Mouse (Mus musculus) urinary bladder, postnatal 4 days (tissue): Measurements from ENCODE around the gene Mycbpap.

Experiments
- DNase-seq, 2 experiments: peaks; one replicate each; pipeline ENCODE4 v3.0.0; 2021 to 2022; ENCODE audit warnings: low spot score in 2 of 2

Mycbpap gene

GRCm38 (mm10) chr11:94533171-94533570 is 11.6 kb upstream of the Mycbpap start:
- no peak for DNase-seq

DNA sequence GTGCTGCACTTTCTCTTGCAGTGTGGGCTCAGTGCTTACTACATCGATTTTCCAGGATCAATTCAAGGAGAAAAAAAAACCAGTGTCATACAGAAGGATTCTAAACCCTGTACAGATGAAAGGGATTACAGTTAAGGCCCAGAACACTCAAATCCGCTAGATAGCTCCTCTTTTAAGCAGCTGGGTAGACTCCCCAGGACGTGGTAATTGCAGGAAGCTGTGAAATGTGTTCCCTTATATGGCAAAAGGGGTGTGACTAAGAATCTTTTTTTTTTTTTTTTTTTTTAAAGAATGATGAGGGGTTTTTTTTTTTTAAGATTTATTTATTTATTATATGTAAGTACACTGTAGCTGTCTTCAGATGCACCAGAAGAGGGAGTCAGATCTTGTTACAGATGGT is 7.3 kb upstream of the Mycbpap start:
- no peak for DNase-seq

GRCm38 (mm10) chr11:94526171-94526879 is 4.8 kb upstream of the Mycbpap start:
- DNase-seq = no peak

DNA sequence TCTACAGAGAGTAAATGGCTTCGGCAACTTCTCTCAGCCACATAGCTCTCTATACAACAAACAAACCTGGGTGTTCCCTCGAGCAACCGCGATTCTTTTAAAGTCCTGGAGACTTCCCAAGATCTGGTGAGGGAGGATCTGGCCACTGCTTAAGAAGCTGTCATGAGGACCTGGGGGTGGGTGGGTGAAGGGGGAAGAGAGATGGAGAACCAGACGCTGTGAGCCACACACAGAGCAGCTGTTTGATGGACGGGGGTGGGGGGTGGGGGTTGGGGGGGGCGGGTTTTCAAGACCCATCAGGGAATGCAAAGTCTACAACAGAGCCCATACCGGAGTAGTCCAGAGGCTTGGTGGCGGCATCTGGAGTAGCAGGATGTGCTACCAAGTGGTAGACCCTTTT is 8.1 kb downstream of the Mycbpap start:
- no peak for DNase-seq

DNA sequence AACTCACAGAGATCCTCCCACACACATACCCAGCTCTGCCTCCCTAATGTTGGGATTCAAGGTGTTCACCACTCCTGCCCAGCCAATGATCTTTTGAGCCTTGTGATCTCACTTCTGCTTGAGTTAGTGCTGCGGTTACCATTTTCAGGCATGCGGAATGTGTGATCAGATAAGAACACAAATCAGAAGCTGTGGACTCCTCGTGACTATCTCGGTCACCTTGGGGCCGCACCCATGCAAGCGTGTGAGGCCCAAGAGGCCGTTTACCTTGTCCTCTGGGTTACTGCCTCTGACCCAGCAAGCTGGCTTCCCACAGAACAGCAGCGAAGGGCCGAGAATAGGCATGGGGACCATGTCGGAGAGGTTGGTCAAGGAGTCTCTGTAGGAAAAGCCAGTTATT is 12.6 kb downstream of the Mycbpap start:
- no peak for DNase-seq

DNA sequence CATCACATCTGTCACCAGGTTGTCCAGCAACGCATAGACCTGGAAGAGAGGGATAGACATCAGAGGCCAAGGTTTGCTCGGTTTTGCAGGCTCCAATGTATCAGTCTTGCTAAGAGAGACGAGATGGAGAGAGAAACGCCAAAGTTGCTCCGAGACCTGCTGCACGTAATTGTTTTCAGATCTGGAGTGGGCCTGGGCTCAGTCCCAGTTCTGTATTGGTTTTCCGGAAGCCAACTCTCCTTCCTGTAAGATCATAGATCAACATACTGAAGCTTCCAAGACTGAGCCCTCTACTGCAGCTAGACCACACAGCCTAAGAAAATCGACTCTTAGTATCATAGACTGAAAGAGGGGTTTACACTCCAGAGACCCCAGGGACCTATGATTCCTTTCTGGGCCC is 20.1 kb downstream of the Mycbpap start:
- DNase-seq = no peak

DNA sequence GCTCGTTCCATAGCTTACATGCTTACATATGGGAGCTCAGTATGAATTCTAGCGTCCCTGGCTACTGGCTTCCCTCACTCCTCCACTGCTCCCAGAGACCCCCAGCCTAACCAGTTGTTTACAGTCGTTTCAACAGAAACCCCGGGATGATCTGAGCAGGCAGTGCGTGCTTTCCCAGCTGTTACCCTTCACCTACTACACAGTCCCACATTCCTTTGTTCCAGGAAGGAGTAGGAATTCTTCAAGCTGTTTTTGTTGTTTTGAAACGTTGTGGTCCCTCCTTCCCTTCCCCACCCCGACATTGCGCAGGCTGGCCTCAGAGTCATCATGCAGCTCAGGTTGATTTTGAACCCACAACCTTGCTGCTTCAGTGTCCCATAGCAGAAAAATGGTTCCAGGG is 21.2 kb downstream of the Mycbpap start:
- no peak for DNase-seq

DNA sequence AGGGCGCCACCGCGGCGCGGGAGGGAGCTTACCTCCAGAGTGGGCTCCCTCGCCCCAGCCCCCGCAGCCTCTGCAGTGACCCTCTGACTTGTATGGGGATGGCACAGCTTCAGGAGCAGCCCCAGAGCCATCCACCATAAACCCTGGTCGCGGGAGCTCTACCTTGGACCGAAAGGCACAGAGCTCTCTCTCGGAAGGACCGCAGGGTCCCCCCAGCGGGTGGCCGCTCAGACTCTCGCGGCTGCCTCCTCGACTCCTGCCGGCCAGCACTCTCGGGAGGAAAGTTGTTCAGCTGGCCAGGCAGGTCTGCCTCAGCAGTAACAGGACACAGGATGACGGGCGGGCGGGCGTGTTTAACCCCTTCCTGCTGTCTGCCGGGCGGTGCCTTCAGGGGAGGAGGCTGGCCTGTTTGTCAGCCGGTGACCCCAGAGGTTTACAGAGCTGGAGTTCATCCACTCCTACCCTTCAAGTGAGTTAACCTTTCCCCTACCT is 21.8 kb downstream of the Mycbpap start, which contains the start of gene Epn3:
TSS of gene Epn3 (minus strand) at position 314 of the 492 bp plus-strand sequence.
- DNase-seq = peak; percentile 65 to 75

- no peak for DNase-seq
Measured at GRCm38 (mm10) chr11:94499035-94499434, 22.5 kb downstream of the Mycbpap start.

- peak in 1 of 2 experiments; percentile 63 for DNase-seq
Measured at GRCm38 (mm10) chr11:94498093-94498996, 23.2 kb downstream of the Mycbpap start.

DNA sequence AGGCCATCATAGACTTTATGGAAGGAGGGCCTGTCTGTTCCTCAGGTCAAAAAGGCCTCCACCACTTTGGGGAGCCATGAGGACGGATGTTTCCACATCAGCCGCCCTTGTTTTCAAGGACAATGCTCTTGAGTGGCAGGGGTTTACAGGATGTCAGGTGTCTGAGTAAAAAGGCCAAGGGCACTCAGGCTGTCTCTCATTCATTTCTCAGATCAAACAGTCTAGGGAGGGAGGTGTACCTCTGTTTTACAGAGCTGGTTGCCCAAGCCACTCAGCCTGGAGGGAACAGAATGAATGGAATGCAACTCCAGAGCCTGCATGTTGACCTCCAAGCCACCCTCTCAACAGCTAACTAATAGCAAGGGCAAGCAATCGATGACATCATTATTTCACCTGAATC is 26.1 kb downstream of the Mycbpap start:
- no peak for DNase-seq

DNA sequence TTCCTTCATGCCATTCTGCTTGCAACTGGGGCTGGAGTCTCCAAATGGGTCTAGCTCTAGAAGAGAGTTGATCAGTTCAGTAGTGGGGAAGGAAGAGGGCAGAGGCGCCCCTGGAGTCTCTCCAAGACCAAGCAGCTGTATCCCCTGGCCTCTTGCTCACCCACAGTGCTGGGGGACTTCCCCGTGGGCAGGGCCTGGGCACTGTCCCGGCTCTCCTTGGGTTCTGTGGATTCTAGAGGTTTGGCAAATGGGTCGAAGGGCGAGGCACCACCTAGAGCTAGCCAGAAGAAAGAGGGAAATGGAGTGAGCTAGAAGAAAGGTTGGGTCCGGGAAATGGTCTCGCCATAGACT is 29.8 kb downstream of the Mycbpap start:
- no peak for DNase-seq

DNA sequence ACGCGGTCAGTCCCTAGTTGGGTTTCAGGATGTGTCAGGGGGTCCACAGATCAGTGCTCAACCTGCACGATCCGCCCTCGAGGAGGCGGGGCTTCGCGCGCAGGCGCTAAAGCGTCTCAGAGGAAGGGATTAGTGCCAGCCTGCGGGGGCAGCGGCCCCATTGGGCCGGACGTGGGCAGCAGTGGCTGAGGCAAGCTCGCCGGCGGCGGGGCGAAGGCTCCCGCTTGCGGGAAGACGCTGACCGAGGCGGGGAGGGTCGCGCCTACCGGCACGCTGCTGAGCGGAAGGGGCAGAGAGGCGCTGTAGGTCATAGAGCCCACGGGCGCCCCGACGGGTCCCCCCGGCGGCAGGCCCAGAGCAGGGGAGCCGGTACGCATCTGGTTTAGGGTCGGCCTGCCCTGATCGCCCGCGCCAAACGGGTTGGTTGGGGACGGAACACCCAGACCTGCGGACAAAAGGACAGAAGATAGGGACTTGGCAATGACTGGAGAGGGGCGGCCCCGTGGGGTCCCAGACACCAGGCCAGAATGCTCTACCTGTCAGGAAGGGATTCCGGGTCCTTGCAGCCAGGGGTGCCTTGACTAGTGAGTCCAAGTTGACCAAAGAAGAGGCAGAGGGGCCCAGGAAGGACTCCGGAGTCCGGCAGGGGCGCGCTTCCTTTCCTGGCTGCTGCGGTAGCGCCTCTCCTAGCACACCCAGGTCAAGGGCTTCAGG is 30.4 kb downstream of the Mycbpap start:
- no peak for DNase-seq

- no peak for DNase-seq
Measured at GRCm38 (mm10) chr11:94489745-94490144, 31.8 kb downstream of the Mycbpap start.

- DNase-seq = no peak
Measured at GRCm38 (mm10) chr11:94488767-94489533, 32.6 kb downstream of the Mycbpap start.

DNA sequence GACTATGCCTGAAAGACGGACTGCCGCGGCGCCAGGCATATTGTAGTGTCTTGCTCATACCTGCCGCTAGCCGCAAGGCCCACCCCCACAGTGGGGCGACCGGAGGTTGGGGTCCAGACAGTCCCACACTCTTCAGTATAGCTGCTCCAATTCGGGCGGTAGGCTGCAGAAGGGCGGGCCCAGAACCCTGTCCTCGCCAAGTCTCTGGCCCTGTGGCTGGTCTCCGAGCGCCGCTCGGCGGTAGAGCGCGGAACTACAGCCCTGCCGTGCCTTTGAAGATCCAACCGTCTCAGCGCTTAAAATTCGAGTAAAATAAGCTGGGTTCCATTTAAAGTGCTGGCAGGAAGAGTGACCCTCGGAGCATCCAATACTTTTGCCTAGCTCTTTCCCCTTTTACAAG is 35.5 kb downstream of the Mycbpap start, which contains the start of gene Spata20:
TSS of gene Spata20 (minus strand) at position 179 of the 400 bp plus-strand sequence.
- peak; percentile 80 to 89 for DNase-seq

GRCm38 (mm10) chr11:94485223-94485622 is 36.3 kb downstream of the Mycbpap start:
- no peak for DNase-seq

GRCm38 (mm10) chr11:94484636-94485035 is 36.9 kb downstream of the Mycbpap start:
- DNase-seq = no peak

DNA sequence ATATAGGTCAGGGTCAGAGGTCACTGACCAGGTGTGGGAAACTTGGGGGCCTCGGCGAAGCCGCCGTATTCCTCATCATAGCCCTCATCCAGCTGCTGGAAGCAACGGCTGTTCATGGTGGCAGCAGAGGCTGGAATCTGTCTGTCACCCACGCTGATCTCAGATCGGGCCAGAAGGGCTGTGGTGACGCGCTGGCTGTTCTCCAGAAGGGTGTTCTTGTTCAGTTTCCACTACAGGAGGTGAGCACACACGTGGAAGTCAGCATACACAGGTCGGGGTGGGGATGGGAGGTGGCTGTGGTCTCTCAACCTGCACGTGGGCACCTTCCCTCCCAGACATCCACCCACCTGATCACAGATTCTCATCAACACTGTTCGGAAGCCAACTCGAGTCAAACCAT is 37.6 kb downstream of the Mycbpap start:
- DNase-seq = no peak

DNA sequence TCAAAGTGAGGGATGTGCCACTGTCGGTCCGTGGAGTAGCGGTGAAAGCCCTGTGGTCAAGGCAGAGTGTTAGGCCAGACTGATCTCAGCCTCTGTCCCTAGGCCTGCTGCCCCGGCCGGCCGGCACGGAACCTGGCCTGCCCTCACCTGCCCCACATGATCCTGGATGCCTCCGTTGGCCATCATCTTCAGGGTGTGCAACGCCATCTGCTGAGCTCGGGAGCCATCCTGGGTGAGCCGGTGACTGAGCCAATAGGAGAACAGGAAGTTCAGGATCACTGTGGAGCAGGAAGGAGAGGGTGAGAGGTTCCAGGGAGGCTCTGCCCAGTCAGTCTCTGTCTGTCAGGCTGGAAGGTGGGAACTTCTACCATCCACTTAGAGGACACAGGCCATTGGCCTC is 38.1 kb downstream of the Mycbpap start:
- no peak for DNase-seq

- DNase-seq = no peak
Measured at GRCm38 (mm10) chr11:94482738-94483137, 38.8 kb downstream of the Mycbpap start.
